Mouse (Mus musculus): ENCODE results near the gene 1700016K19Rik. TPM values are rescaled to one million over a fixed set of nuclear protein-coding genes. Genes with fewer than 3 reads are reported as not detected.
"Not testable (repeated sequence)": the region's sequence is repeated elsewhere in the genome, so short reads cannot be mapped to it uniquely, and the experiment has no call there.

The 1700016K19Rik gene
- polyA plus RNA-seq, 1 experiment from 2014 or later, result 0.28 TPM

- no peak overlapping the region for H3K27ac ChIP-seq
- no peaks in the 10 kb centered on the region for H3K27me3 ChIP-seq (replicated peaks)
- H3K4me3 ChIP-seq, result no peak overlapping the region
- WGBS, result 89% methylated on average over 8 of the region's 8 CpGs
- no peak overlapping the region for H3K4me2 ChIP-seq (replicated peaks)
- ATAC-seq (ENCODE audit: low FRiP score, low read depth), result no peak
- no peaks in the 10 kb centered on the region for H3K36me3 ChIP-seq
- H3K9me3 ChIP-seq, result no peaks in the 10 kb centered on the region
- no peaks in the 10 kb centered on the region for H3K4me1 ChIP-seq
- H3K9ac ChIP-seq, result no peak overlapping the region
Observed at GRCm38 (mm10) chr11:75991911-75992310, 7.8 kb upstream of the 1700016K19Rik start.

- no peak overlapping the region for H3K4me3 ChIP-seq
- no peaks in the 10 kb centered on the region for H3K9me3 ChIP-seq
- ATAC-seq (ENCODE audit: low FRiP score, low read depth), result no peak
- no peak overlapping the region for H3K27ac ChIP-seq
- WGBS, result 92% methylated on average over 8 of the region's 8 CpGs
- H3K36me3 ChIP-seq, result no peaks in the 10 kb centered on the region
- no peak overlapping the region for H3K9ac ChIP-seq
- no peaks in the 10 kb centered on the region for H3K27me3 ChIP-seq (replicated peaks)
- no peaks in the 10 kb centered on the region for H3K4me1 ChIP-seq
- no peak overlapping the region for H3K4me2 ChIP-seq (replicated peaks)
Observed at GRCm38 (mm10) chr11:75992481-75992880, 7.2 kb upstream of the 1700016K19Rik start.

- Histone ChIP-seq H3K27ac (no peak overlapping the region), H3K4me1 (0 out of 2 replicates have a peak, but pooled peaks cover under 1% of the 10 kb centered on the region), H3K4me2 (replicated peaks) (no peak overlapping the region), H3K27me3 (replicated peaks) (no peaks in the 10 kb centered on the region), H3K9me3 (no peaks in the 10 kb centered on the region), H3K36me3 (no peaks in the 10 kb centered on the region), H3K9ac (no peak overlapping the region), H3K4me3 (no peak overlapping the region)
- 62% methylated on average over 9 of the region's 9 CpGs for WGBS
- no peak for ATAC-seq (ENCODE audit: low FRiP score, low read depth)
Observed at GRCm38 (mm10) chr11:75994357-75994756, 5.4 kb upstream of the 1700016K19Rik start.

- Histone ChIP-seq H3K4me3 (no peak overlapping the region), H3K36me3 (no peaks in the 10 kb centered on the region), H3K27me3 (replicated peaks) (peaks cover 12% of the 10 kb centered on the region; the same call in 1 of the 2 replicates), H3K4me2 (replicated peaks) (no peak overlapping the region), H3K4me1 (peaks cover 8% of the 10 kb centered on the region; the same call in 1 of the 2 replicates), H3K9ac (no peak overlapping the region), H3K9me3 (no peaks in the 10 kb centered on the region), H3K27ac (no peak overlapping the region)
- 89% methylated on average over 5 of the region's 5 CpGs for WGBS
- ATAC-seq (ENCODE audit: low FRiP score, low read depth), result no peak
Observed at GRCm38 (mm10) chr11:76000701-76001100, 989 bp downstream of the 1700016K19Rik start.

- H3K27ac ChIP-seq, result no peak overlapping the region
- H3K9me3 ChIP-seq, result no peaks in the 10 kb centered on the region
- no peak overlapping the region for H3K4me3 ChIP-seq
- peaks cover 8% of the 10 kb centered on the region; the same call in 1 of the 2 replicates for H3K4me1 ChIP-seq
- WGBS, result 66% methylated on average over 3 of the region's 3 CpGs
- H3K27me3 ChIP-seq (replicated peaks), result peaks cover 12% of the 10 kb centered on the region; the same call in 1 of the 2 replicates
- no peak overlapping the region for H3K4me2 ChIP-seq (replicated peaks)
- H3K36me3 ChIP-seq, result no peaks in the 10 kb centered on the region
- no peak overlapping the region for H3K9ac ChIP-seq
- ATAC-seq (ENCODE audit: low FRiP score, low read depth), result no peak
Observed at GRCm38 (mm10) chr11:76001237-76001878, 1.6 kb downstream of the 1700016K19Rik start.

- H3K4me1 ChIP-seq; ATAC-seq (ENCODE audit: low FRiP score, low read depth); H3K36me3 ChIP-seq; H3K4me3 ChIP-seq; H3K4me2 ChIP-seq (replicated peaks); H3K9me3 ChIP-seq; H3K9ac ChIP-seq; H3K27ac ChIP-seq: not testable (repeated sequence)
- 95% methylated on average over 7 of the region's 7 CpGs for WGBS
- peaks cover 12% of the 10 kb centered on the region; the same call in 1 of the 2 replicates for H3K27me3 ChIP-seq (replicated peaks)
Observed at GRCm38 (mm10) chr11:76004276-76004675, 4.6 kb downstream of the 1700016K19Rik start.

GRCm38 (mm10) chr11:76008162-76008561, 8.4 kb downstream of the 1700016K19Rik start:
- no peak for ATAC-seq (ENCODE audit: low FRiP score, low read depth)
- Histone ChIP-seq H3K4me3 (no peak overlapping the region), H3K4me1 (no peaks in the 10 kb centered on the region), H3K4me2 (replicated peaks) (no peak overlapping the region), H3K27ac (no peak overlapping the region), H3K9ac (no peak overlapping the region), H3K27me3 (replicated peaks) (no peaks in the 10 kb centered on the region), H3K9me3 (no peaks in the 10 kb centered on the region), H3K36me3 (no peaks in the 10 kb centered on the region)
- 75% methylated on average over 2 of the region's 2 CpGs for WGBS

GRCm38 (mm10) chr11:76009101-76009500, 9.4 kb downstream of the 1700016K19Rik start:
- WGBS, result 93% methylated on average over 6 of the region's 6 CpGs
- H3K9ac ChIP-seq, result no peak overlapping the region
- H3K9me3 ChIP-seq, result no peaks in the 10 kb centered on the region
- ATAC-seq (ENCODE audit: low FRiP score, low read depth), result no peak
- H3K36me3 ChIP-seq, result no peaks in the 10 kb centered on the region
- H3K4me3 ChIP-seq, result no peak overlapping the region
- no peak overlapping the region for H3K4me2 ChIP-seq (replicated peaks)
- H3K27ac ChIP-seq, result no peak overlapping the region
- no peaks in the 10 kb centered on the region for H3K4me1 ChIP-seq
- no peaks in the 10 kb centered on the region for H3K27me3 ChIP-seq (replicated peaks)

GRCm38 (mm10) chr11:76010838-76011624, 11.3 kb downstream of the 1700016K19Rik start:
- H3K9ac ChIP-seq, result no peak overlapping the region
- no peaks in the 10 kb centered on the region for H3K4me1 ChIP-seq
- H3K36me3 ChIP-seq, result no peaks in the 10 kb centered on the region
- ATAC-seq (ENCODE audit: low FRiP score, low read depth), result no peak
- H3K9me3 ChIP-seq, result no peaks in the 10 kb centered on the region
- no peak overlapping the region for H3K27ac ChIP-seq
- no peak overlapping the region for H3K4me3 ChIP-seq
- H3K4me2 ChIP-seq (replicated peaks), result no peak overlapping the region
- WGBS, result 86% methylated on average over 9 of the region's 9 CpGs
- H3K27me3 ChIP-seq (replicated peaks), result no peaks in the 10 kb centered on the region

- Histone ChIP-seq H3K36me3 (no peaks in the 10 kb centered on the region; the same call in 1 of the 2 replicates), H3K9ac (no peak overlapping the region), H3K4me1 (no peaks in the 10 kb centered on the region), H3K27ac (no peak overlapping the region), H3K9me3 (no peaks in the 10 kb centered on the region), H3K27me3 (replicated peaks) (no peaks in the 10 kb centered on the region), H3K4me3 (no peak overlapping the region), H3K4me2 (replicated peaks) (no peak overlapping the region)
- no peak for ATAC-seq (ENCODE audit: low FRiP score, low read depth)
- 88% methylated on average over 6 of the region's 6 CpGs for WGBS
Observed at GRCm38 (mm10) chr11:76015251-76015650, 15.5 kb downstream of the 1700016K19Rik start.

- no peak for ATAC-seq (ENCODE audit: low FRiP score, low read depth)
- WGBS, result 73% methylated on average over 4 of the region's 4 CpGs
- no peaks in the 10 kb centered on the region for H3K27me3 ChIP-seq (replicated peaks)
Observed at GRCm38 (mm10) chr11:76015814-76016213, 16.1 kb downstream of the 1700016K19Rik start.

GRCm38 (mm10) chr11:76019879-76020278, 20.2 kb downstream of the 1700016K19Rik start:
- no peak for ATAC-seq (ENCODE audit: low FRiP score, low read depth)
- Histone ChIP-seq H3K36me3 (no peaks in the 10 kb centered on the region; the same call in 1 of the 2 replicates), H3K4me1 (peaks cover 4% of the 10 kb centered on the region), H3K4me2 (replicated peaks) (no peak overlapping the region), H3K9ac (no peak overlapping the region), H3K9me3 (no peaks in the 10 kb centered on the region), H3K4me3 (no peak overlapping the region), H3K27ac (no peak overlapping the region), H3K27me3 (replicated peaks) (no peaks in the 10 kb centered on the region)
- 91% methylated on average over 4 of the region's 4 CpGs for WGBS

More at GRCm38 (mm10) chr11:76015814-76016213, 16.1 kb downstream of the 1700016K19Rik start:
- H3K4me1 ChIP-seq, result no peaks in the 10 kb centered on the region
- no peak overlapping the region for H3K4me3 ChIP-seq
- H3K36me3 ChIP-seq, result no peaks in the 10 kb centered on the region; the same call in 1 of the 2 replicates
- H3K9me3 ChIP-seq, result no peaks in the 10 kb centered on the region
- no peak overlapping the region for H3K9ac ChIP-seq
- H3K27ac ChIP-seq, result no peak overlapping the region
- H3K4me2 ChIP-seq (replicated peaks), result no peak overlapping the region

All from neural tube, embryonic 12.5 days (tissue).